8 mouse cellular contexts compared by ENCODE assay signal in the genomic region with DNA sequence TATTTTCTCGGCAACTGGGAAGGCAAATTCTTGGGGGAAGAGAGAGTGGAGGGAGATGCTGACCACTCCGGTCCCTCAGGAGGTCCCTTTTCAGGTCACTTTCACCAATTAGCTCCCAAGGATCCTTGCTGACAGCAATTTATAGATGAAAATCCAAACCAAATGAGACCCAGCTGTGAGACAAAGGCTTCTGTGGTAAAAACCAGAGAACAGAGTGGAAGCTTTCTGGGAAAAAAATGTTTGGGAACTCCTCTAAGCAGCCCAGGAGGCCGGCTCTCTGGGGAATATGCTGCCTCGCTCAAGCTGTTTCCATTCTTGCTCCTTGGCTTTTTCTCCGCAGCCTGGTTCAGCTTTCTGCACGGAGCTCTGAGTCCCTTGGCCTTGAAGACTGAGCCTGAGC.
DNase-seq lines count a peak whose midpoint lies in the region; ATAC-seq and TF ChIP-seq lines count a peak whose summit lies in the region.

No protein-coding gene starts in this region.

- DNase-seq in lung, postnatal 0 days (ENCODE audit: low spot score), result peak; percentile 7
- no peak for DNase-seq in lung, adult 2 months
- no peak for DNase-seq in forebrain, postnatal 0 days
- DNase-seq in hindbrain, embryonic 10.5 days (ENCODE audit: low spot score), result peak; percentile 50
- peak; percentile 59 for DNase-seq in testis, postnatal 10 days (ENCODE audit: low spot score)
- no peak for DNase-seq in layer of hippocampus, postnatal 25 days (ENCODE audit: extremely low spot score in 1 of 2, low spot score in 1 of 2)
- DNase-seq in thymus, postnatal 25 days, result no peak

- H3K4me2 ChIP-seq in lung, postnatal 0 days (replicated peaks; ENCODE audit: low read depth, low read length), result peak overlapping the region; percentile 25; the same call in 1 of the 2 replicates
- H3K4me2 ChIP-seq in forebrain, postnatal 0 days (ENCODE audit: low read depth), result peak overlapping the region; percentile 37
- peak overlapping the region; percentile 58 for H3K4me2 ChIP-seq in limb, embryonic 13.5 days (replicated peaks)

- H3K4me1 ChIP-seq in lung, postnatal 0 days (ENCODE audit: insufficient read depth, low read depth, low read length), result no peaks in the 10 kb centered on the region
- H3K4me1 ChIP-seq in lung, adult 2 months (ENCODE audit: control insufficient read depth, insufficient read depth, low read length), result no peaks in the 10 kb centered on the region
- H3K4me1 ChIP-seq in forebrain, postnatal 0 days (ENCODE audit: insufficient read depth), result no peaks in the 10 kb centered on the region
- peaks cover 16% of the 10 kb centered on the region for H3K4me1 ChIP-seq in hindbrain, embryonic 10.5 days (replicated peaks)
- H3K4me1 ChIP-seq in limb, embryonic 13.5 days, result peaks cover 17% of the 10 kb centered on the region

- H3K27ac ChIP-seq in lung, postnatal 0 days (ENCODE audit: low read length), result no peak overlapping the region
- H3K27ac ChIP-seq in forebrain, postnatal 0 days (ENCODE audit: low read depth, low read length), result no peak overlapping the region
- no peak overlapping the region; the same call in 1 of the 2 replicates for H3K27ac ChIP-seq in hindbrain, embryonic 10.5 days
- peak overlapping the region; percentile 10; the same call in 1 of the 2 replicates for H3K27ac ChIP-seq in limb, embryonic 13.5 days

- ATAC-seq in lung, postnatal 0 days, result no peak
- no peak for ATAC-seq in forebrain, postnatal 0 days
- 0 out of 2 replicates have a peak, but pooled peaks have one; percentile 17 for ATAC-seq in limb, embryonic 13.5 days (ENCODE audit: low FRiP score, low read depth)

- H3K9ac ChIP-seq in lung, postnatal 0 days (replicated peaks; ENCODE audit: low read depth), result no peak overlapping the region
- H3K9ac ChIP-seq in forebrain, postnatal 0 days, result no peak overlapping the region
- no peak overlapping the region for H3K9ac ChIP-seq in limb, embryonic 13.5 days

- H3K36me3 ChIP-seq in lung, postnatal 0 days (ENCODE audit: insufficient read depth, low read length), result no peaks in the 10 kb centered on the region
- H3K36me3 ChIP-seq in forebrain, postnatal 0 days (ENCODE audit: insufficient read depth), result no peaks in the 10 kb centered on the region
- no peaks in the 10 kb centered on the region for H3K36me3 ChIP-seq in hindbrain, embryonic 10.5 days
- no peaks in the 10 kb centered on the region for H3K36me3 ChIP-seq in limb, embryonic 13.5 days

- H3K27me3 ChIP-seq in lung, postnatal 0 days (replicated peaks; ENCODE audit: insufficient read depth, low read length), result no peaks in the 10 kb centered on the region
- H3K27me3 ChIP-seq in forebrain, postnatal 0 days (ENCODE audit: insufficient read depth, low read length), result no peaks in the 10 kb centered on the region
- peaks cover 88% of the 10 kb centered on the region for H3K27me3 ChIP-seq in hindbrain, embryonic 10.5 days (ENCODE audit: insufficient read depth, poor library complexity, severe bottlenecking)
- no peaks in the 10 kb centered on the region for H3K27me3 ChIP-seq in limb, embryonic 13.5 days

- 8% methylated on average over 6 of the region's 6 CpGs for WGBS in lung, postnatal 0 days
- WGBS in lung, adult 2 months, result 28% methylated on average over 6 of the region's 6 CpGs
- WGBS in forebrain, postnatal 0 days, result 5% methylated on average over 6 of the region's 6 CpGs
- WGBS in hindbrain, embryonic 10.5 days, result under 1% methylated on average over 6 of the region's 6 CpGs
- WGBS in limb, embryonic 13.5 days, result 3% methylated on average over 6 of the region's 6 CpGs

- H3K9me3 ChIP-seq in lung, postnatal 0 days (ENCODE audit: low read length), result no peaks in the 10 kb centered on the region
- no peaks in the 10 kb centered on the region for H3K9me3 ChIP-seq in forebrain, postnatal 0 days (ENCODE audit: low read length)
- no peaks in the 10 kb centered on the region for H3K9me3 ChIP-seq in hindbrain, embryonic 10.5 days
- H3K9me3 ChIP-seq in limb, embryonic 13.5 days, result no peaks in the 10 kb centered on the region

- no peak for TF ChIP-seq POLR2A in lung, adult 2 months (IDR thresholded peaks at IDR 0.05; ENCODE audit: borderline replicate concordance, extremely low read depth, low read depth, low read length)

- H3K4me3 ChIP-seq in lung, postnatal 0 days (ENCODE audit: low read depth, low read length), result no peak overlapping the region
- H3K4me3 ChIP-seq in lung, adult 2 months (replicated peaks; ENCODE audit: extremely low read depth, low read depth, low read length), result no peak overlapping the region
- no peak overlapping the region for H3K4me3 ChIP-seq in forebrain, postnatal 0 days (ENCODE audit: low read depth, low read length)
- H3K4me3 ChIP-seq in hindbrain, embryonic 10.5 days, result peak overlapping the region; percentile 40
- H3K4me3 ChIP-seq in limb, embryonic 13.5 days, result peak overlapping the region; percentile 25

- TF ChIP-seq CTCF in lung, postnatal 0 days (IDR thresholded peaks at IDR 0.05), result no peak
- no peak for TF ChIP-seq CTCF in lung, adult 2 months (IDR thresholded peaks at IDR 0.05; ENCODE audit: insufficient read depth, low read length)
- TF ChIP-seq CTCF in forebrain, postnatal 0 days (IDR thresholded peaks at IDR 0.05; ENCODE audit: low read depth), result no peak

- TF ChIP-seq EP300 in lung, postnatal 0 days (IDR thresholded peaks at IDR 0.05), result no peak

Comparison
In these comparisons a context has a peak if more than half of its experiments do, and no peak if none do; other contexts are left out.
1. DNase-seq: peak in lung, postnatal 0 days (single experiment), hindbrain, embryonic 10.5 days (single experiment) and testis, postnatal 10 days (single experiment); none in lung, adult 2 months (single experiment), forebrain, postnatal 0 days (single experiment), layer of hippocampus, postnatal 25 days (0 of 2) and thymus, postnatal 25 days (single experiment).
2. H3K4me3 ChIP-seq: peak in hindbrain, embryonic 10.5 days (single experiment) and limb, embryonic 13.5 days (single experiment); none in lung, postnatal 0 days (single experiment), lung, adult 2 months (single experiment) and forebrain, postnatal 0 days (single experiment).
3. Peak in every context shown above with its lines, with median percentiles within 50 percentile points of each other: H3K4me2 ChIP-seq.